ENCODE assay signal across 26 mouse cellular contexts in the genomic region with DNA sequence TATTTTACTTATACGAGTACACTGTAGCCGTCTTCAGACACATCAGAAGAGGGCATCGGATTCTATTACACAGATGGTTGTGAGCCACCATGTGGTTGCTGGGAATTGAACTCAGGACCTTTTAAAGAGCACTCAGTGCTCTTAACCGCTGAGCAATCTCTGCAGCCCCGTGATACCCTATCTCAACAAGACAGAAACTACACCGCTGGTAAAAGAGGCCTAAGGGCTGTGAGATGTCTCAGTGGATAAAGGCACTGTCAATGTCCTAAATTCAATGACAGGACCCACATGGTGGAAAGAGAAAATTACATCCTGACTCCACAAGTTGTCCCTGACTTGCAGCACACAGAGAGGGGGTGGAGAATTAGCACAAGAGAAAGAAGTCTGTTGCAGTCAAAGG.
"Had no signal": no experiment of that assay in that cellular context is flagged by ENCODE, and none has a peak within 500 bp of the region (broad histone marks: within the 10 kb centered on the region; RNA-seq: fewer than 3 reads in every experiment).

No protein-coding gene starts in this region.

- H3K27me3 ChIP-seq: heart, embryonic 13.5 days; heart, embryonic 15.5 days; hindbrain, embryonic 12.5 days; intestine, embryonic 15.5 days; limb, embryonic 12.5 days had no signal

- H3K4me1 ChIP-seq: heart, embryonic 13.5 days; heart, embryonic 15.5 days; hindbrain, embryonic 10.5 days; hindbrain, embryonic 12.5 days; intestine, embryonic 15.5 days; limb, embryonic 10.5 days; limb, embryonic 12.5 days had no signal

- H3K27ac ChIP-seq: gastrocnemius, adult 2 months; heart, adult 2 months; heart, embryonic 13.5 days; heart, embryonic 15.5 days; hindbrain, embryonic 10.5 days; hindbrain, embryonic 12.5 days; hindbrain, embryonic 14.5 days; intestine, embryonic 15.5 days; layer of hippocampus, adult 2 months; left cerebral cortex, adult 2 months; limb, embryonic 10.5 days; limb, embryonic 12.5 days had no signal

- DNase-seq: forebrain, postnatal 0 days; gastrocnemius, adult 2 months; gastrocnemius, postnatal 10 days; gastrocnemius, postnatal 25 days; heart, adult 2 months; heart, postnatal 14 days; heart, postnatal 4 days; kidney, adult 18-20 months; kidney, adult 8-10 months; kidney, postnatal 10 days; kidney, postnatal 25 days; kidney, postnatal 4 days had no signal

- H3K4me3 ChIP-seq: gastrocnemius, adult 2 months; heart, adult 2 months; heart, embryonic 13.5 days; heart, embryonic 15.5 days; hindbrain, embryonic 10.5 days; hindbrain, embryonic 12.5 days; intestine, embryonic 15.5 days; layer of hippocampus, adult 2 months; left cerebral cortex, adult 2 months; limb, embryonic 10.5 days; limb, embryonic 12.5 days had no signal

- ATAC-seq: forebrain, postnatal 0 days; hindbrain, embryonic 16.5 days; inflammation-experienced regulatory T-cells, adult 6 months; intestine, embryonic 15.5 days; intestine, postnatal 0 days had no signal

- H3K9me3 ChIP-seq: heart, embryonic 13.5 days; heart, embryonic 15.5 days; hindbrain, embryonic 10.5 days; hindbrain, embryonic 12.5 days; intestine, embryonic 15.5 days; limb, embryonic 10.5 days; limb, embryonic 12.5 days had no signal

- H3K9ac ChIP-seq: forebrain, postnatal 0 days; heart, embryonic 13.5 days; heart, embryonic 15.5 days; hindbrain, embryonic 12.5 days; hindbrain, embryonic 14.5 days; intestine, embryonic 15.5 days; limb, embryonic 12.5 days had no signal

- H3K4me2 ChIP-seq: heart, embryonic 11.5 days; heart, embryonic 13.5 days; heart, embryonic 15.5 days; hindbrain, embryonic 12.5 days; hindbrain, embryonic 14.5 days; intestine, embryonic 15.5 days; limb, embryonic 12.5 days had no signal

- H3K36me3 ChIP-seq: intestine, embryonic 15.5 days had no signal
